9 mouse cellular contexts compared by ENCODE assay signal in the genomic region with DNA sequence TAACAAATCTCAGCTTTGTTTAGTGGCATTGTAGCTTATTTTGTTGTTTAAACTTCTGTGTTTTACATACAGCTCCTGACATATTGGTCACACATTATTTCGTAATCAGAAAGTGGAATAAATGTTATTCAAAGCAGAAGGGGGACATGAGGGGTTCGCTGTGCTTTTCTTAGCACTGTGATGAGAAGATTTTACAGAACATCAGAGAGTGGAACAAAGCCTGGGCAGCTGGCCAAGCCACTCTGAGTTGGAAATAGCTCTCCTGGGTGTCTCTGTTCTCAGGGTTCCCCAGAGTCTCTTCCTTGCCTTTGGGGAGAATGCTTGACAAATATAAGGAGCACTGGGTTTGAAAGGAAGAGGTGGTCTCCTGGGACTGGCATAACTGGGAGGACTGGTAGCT.
DNase-seq lines count a peak whose midpoint lies in the region; ATAC-seq and TF ChIP-seq lines count a peak whose summit lies in the region.
"Had no signal": no experiment of that assay in that cellular context is flagged by ENCODE, and none has a peak within 500 bp of the region (broad histone marks: within the 10 kb centered on the region; RNA-seq: fewer than 3 reads in every experiment).

No protein-coding gene starts in this region.

- DNase-seq in left cerebral cortex, adult 18-20 months (ENCODE audit: low spot score in 2 of 2): peak; percentile 84 to 87
- no peak for DNase-seq in left cerebral cortex, adult 11 months (ENCODE audit: low spot score)
- peak; percentile 84 for DNase-seq in right cerebral cortex, adult 18-20 months
- DNase-seq in embryo, embryonic 9.5 days (ENCODE audit: extremely low spot score): no peak
- DNase-seq in T-cell, adult 2 months (ENCODE audit: low spot score): no peak

- H3K4me3 ChIP-seq in embryonic fibroblast, embryonic 13.5 days (ENCODE audit: insufficient read depth, low read length): no peak overlapping the region
- H3K4me3 ChIP-seq in heart, embryonic 16.5 days (ENCODE audit: low read length): no peak overlapping the region

- H3K4me1 ChIP-seq in embryonic fibroblast, embryonic 13.5 days (ENCODE audit: control insufficient read depth, insufficient read depth, low read length): peaks cover 6% of the 10 kb centered on the region; the same call in 1 of the 2 replicates
- H3K4me1 ChIP-seq in heart, embryonic 16.5 days (ENCODE audit: control insufficient read depth, insufficient read depth, low read length): peaks cover 14% of the 10 kb centered on the region

- H3K27me3 ChIP-seq in heart, embryonic 16.5 days (ENCODE audit: control insufficient read depth, insufficient read depth, low read length): no peaks in the 10 kb centered on the region
- H3K27me3 ChIP-seq: Patski had no signal

- TF ChIP-seq POLR2A in embryonic fibroblast, embryonic 13.5 days (IDR thresholded peaks at IDR 0.05; ENCODE audit: low read depth, low read length): no peak

- peak overlapping the region; percentile 27; the same call in 1 of the 2 replicates for H3K27ac ChIP-seq in embryonic fibroblast, embryonic 13.5 days (ENCODE audit: insufficient read depth, low read length)
- peak overlapping the region; percentile 92 for H3K27ac ChIP-seq in heart, embryonic 16.5 days (ENCODE audit: low read length)

- no peaks in the 10 kb centered on the region for H3K36me3 ChIP-seq in heart, embryonic 16.5 days (ENCODE audit: control insufficient read depth, insufficient read depth)

- H3K9ac ChIP-seq in heart, embryonic 16.5 days (ENCODE audit: low read length): peak overlapping the region; percentile 51

- TF ChIP-seq CTCF in embryonic fibroblast, embryonic 13.5 days (IDR thresholded peaks at IDR 0.05; ENCODE audit: borderline replicate concordance, insufficient read depth, low read length): no peak

- peak; percentile 83 for ATAC-seq in heart, embryonic 16.5 days (replicated peaks; ENCODE audit: extremely low read depth, insufficient read depth, low FRiP score)
- no peak for ATAC-seq in megakaryocyte, adult 5-6 weeks (ENCODE audit: poor library complexity, severe bottlenecking)
- ATAC-seq: Patski had no signal

- H3K4me2 ChIP-seq in heart, embryonic 16.5 days (ENCODE audit: low read depth, low read length): 0 out of 2 replicates have a peak overlapping the region, but pooled peaks have one; percentile 10

- WGBS in heart, embryonic 16.5 days: 20% methylated on average over 2 of the region's 2 CpGs

- no peaks in the 10 kb centered on the region for H3K9me3 ChIP-seq in heart, embryonic 16.5 days (replicated peaks; ENCODE audit: control insufficient read depth, low read length)

Comparison
In these comparisons a context has a peak if more than half of its experiments do, and no peak if none do; other contexts are left out.
1. DNase-seq: peak in left cerebral cortex, adult 18-20 months (2 of 2) and right cerebral cortex, adult 18-20 months (single experiment); none in left cerebral cortex, adult 11 months (single experiment), embryo, embryonic 9.5 days (single experiment) and T-cell, adult 2 months (single experiment).